Mouse (Mus musculus): Measurements from ENCODE around the gene Ctc1.
"Not testable (repeated sequence)": the region's sequence is repeated elsewhere in the genome, so short reads cannot be mapped to it uniquely, and the experiment has no call there.

The Ctc1 gene

GRCm38 (mm10) chr11:69015644-69016441 is at the start of gene Ctc1:
Ctc1 (plus strand) TSS chr11:69015911.
- peak; percentile 84 for DNase-seq (ENCODE audit: low spot score)

GRCm38 (mm10) chr11:68966554-68966953 is 49.2 kb upstream of the Ctc1 start:
- DNase-seq (ENCODE audit: low spot score), result no peak

- DNase-seq (ENCODE audit: low spot score), result peak; percentile 87
Observed at GRCm38 (mm10) chr11:68967337-68968282, 48.1 kb upstream of the Ctc1 start, which contains the start of gene Slc25a35. Slc25a35 (plus strand) TSS chr11:68968131.

GRCm38 (mm10) chr11:68968752-68969151 is 47.0 kb upstream of the Ctc1 start:
- DNase-seq (ENCODE audit: low spot score), result no peak

DNA sequence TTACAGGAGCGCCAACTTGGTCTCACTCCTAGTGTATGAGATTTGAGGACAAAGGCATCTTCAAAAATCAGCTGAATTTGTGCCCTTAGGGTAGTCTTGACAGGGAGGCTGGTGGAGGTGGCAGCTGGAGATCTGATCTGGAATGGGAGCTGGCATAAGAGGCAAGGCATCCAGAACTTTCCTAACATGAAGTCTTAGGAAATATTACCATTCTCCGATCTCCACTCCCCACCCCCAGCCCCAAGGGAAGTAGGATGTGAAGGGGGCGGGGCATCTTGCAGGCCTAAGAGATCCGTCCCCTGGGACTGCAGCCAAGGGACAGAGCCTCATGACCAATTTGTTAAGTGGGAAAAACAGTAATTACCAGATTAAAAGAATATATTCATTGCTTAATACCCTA is 45.5 kb upstream of the Ctc1 start:
- DNase-seq (ENCODE audit: low spot score), result no peak

GRCm38 (mm10) chr11:68973250-68974058 is 42.3 kb upstream of the Ctc1 start:
- peak; percentile 68 for DNase-seq (ENCODE audit: low spot score)

DNA sequence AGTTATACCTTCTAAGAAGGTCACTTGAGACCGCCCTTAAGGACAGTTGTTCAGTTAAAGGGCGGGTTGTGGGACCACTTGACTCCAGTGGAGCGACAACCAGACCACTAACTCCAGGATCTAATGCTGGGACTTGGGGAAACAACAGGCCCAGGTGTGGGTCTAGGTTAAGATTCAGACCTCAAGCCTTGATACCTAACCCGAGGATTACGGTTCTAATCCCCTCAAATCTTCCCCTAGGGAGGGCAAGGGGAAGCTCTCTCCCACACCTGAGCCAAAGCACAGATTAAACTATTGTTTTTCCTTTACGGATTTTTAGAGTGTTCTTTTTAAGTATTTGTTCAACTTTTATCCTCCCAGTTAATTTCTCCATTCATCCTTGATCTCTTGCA is 41.7 kb upstream of the Ctc1 start:
- no peak for DNase-seq (ENCODE audit: low spot score)

DNA sequence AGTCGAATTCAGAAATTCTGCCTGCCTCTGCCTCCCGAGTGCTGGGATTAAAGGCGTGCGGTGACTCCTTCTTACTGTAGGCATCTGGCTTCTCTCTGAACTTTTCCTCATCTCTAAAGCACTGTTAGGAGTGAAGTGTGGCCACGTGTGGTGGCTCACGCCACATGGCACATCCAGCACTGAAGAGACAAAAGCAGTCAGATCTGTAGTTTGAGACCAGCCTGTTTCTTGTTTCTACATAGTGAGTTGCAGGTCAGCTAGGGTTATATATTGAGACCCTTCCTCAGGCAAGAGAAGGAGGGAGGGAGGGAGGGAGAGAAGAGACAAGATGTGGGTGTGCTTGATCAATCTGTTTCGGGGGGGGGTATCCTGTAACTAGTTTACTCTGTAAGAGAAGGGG is 40.6 kb upstream of the Ctc1 start, which contains the start of gene Rangrf:
Rangrf (minus strand) TSS at position 101 of the 400 bp plus-strand sequence.
- no peak for DNase-seq (ENCODE audit: low spot score)

DNA sequence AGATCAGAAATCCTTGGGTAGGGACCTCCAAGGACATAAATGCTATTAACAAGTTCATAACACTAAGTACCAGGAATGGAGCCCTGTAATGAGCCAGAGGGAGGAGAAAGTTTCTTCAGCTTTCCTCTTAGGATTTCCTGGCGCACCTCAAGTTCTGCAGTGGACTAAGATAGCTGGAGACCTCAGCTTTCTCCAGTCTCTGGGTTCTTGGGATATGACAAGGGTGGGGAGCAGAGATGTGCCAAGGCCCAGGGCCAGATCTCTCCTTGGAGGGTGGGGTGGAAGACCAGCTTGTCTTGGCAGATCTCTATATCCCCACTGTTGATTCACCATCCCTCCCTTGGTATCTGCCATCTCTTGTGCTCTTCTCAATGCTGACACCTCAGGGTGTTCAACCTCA is 40.1 kb upstream of the Ctc1 start:
- no peak for DNase-seq (ENCODE audit: low spot score)

GRCm38 (mm10) chr11:68979320-68979733 is 36.4 kb upstream of the Ctc1 start:
- no peak for DNase-seq (ENCODE audit: low spot score)

- no peak for DNase-seq (ENCODE audit: low spot score)
Observed at GRCm38 (mm10) chr11:68980919-68981318, 34.8 kb upstream of the Ctc1 start.

- DNase-seq (ENCODE audit: low spot score), result peak; percentile 48
Observed at GRCm38 (mm10) chr11:68982639-68983369, 32.9 kb upstream of the Ctc1 start.

DNA sequence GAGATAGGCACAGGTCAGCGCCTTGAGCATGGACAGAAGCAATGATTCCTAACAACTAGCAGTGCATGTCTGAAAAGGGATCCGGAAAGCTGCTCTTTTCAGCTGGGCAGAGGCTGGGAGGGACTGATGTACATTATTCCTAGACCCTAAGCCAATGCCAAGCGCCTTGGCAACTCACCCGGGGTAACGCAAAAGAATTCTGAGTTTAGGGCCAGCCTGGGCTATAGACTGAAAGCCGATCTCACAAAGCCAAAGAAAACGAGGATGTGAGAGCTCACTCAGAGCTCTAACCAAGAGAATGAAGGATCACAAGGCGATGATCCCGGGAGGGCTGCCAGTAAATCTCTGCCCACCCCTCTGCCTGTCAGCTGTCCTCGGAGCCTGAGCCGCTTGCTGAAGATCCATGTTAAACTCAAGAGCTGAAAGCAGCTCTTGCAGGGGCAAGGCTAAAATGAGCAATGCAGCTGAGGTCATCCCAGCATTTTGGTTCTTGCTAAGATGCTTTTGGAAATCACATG is 28.3 kb upstream of the Ctc1 start:
- DNase-seq (ENCODE audit: low spot score), result no peak

GRCm38 (mm10) chr11:68988341-68988740 is 27.4 kb upstream of the Ctc1 start:
- no peak for DNase-seq (ENCODE audit: low spot score)

GRCm38 (mm10) chr11:68993122-68993521 is 22.6 kb upstream of the Ctc1 start:
- no peak for DNase-seq (ENCODE audit: low spot score)

GRCm38 (mm10) chr11:68994377-68994776 is 21.3 kb upstream of the Ctc1 start:
- no peak for DNase-seq (ENCODE audit: low spot score)

DNA sequence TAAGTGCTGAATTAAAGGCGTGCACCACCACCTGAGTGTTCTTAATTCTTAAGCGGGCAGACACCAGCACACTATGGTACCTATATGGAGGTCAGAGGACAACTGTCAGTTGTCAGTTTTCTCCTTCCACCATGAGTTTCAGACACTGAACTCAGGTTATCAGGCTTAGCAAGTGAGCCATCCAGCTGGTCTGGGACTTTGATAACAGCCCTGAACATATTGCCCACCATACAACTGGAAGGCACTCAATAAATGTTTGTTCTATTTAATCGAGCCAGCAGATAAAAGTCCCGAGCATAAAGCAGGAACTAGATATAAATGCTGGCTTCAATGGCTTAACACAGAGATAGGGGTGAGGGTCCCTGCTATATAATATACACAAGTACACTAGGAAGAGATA is 18.6 kb upstream of the Ctc1 start:
- DNase-seq (ENCODE audit: low spot score), result no peak

DNA sequence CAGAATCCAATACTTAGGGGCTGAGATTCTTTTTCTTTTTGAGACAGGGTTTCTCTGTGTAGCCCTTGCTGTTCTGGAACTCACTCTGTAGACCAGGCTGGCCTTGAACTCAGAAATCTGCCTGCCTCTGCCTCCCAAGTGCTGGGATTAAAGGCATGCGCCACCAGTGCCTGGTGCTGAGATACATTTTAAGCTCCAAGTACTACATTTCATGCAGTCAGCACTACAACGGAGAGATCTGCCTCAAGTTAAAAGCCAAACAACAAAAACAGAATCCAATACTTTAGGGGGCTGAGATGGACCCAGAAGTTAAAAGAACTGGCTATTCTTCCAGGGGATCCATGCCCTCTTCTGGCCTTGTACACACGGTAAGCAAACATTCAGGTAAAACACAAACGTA is 12.9 kb upstream of the Ctc1 start:
- DNase-seq (ENCODE audit: low spot score), result not testable (repeated sequence)

DNA sequence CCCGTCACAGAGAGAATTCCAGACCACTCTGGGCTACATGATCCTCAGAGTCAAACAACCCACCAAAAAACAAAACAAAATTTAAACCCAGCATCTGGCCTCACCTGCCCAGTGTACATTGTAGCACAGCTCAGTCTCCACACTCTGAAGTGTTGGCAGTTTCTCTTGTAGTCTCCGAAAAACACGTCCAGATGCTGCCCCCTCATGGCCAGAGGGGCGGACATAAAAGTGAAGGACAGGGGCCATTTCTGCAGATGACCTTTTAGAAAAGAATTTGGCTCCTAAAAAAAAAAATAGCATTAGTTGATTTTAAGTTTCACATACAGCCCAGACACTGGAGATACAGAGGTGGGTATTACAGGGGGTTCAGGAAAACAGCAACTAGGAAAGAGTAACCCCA is 12.1 kb upstream of the Ctc1 start:
- DNase-seq (ENCODE audit: low spot score), result no peak

DNA sequence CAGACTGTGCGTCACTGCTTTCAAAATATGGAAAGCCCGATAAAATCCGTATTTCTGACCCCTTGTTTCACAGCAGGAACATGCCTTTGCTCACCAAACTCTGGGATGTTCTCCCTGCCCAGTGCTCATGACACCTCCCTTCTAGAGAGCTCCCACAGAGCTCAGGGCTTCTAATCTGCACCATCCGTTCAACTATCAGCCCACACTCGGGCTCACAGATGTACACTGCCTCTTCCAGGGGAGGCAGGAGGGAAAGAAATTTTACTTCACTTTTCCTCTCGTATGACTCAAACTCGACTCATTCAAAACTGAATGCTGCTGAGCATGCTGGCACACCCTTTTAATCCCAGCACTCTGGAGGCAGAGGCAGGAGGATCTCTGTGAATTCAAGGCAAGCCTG is 10.5 kb upstream of the Ctc1 start:
- DNase-seq (ENCODE audit: low spot score), result no peak

DNA sequence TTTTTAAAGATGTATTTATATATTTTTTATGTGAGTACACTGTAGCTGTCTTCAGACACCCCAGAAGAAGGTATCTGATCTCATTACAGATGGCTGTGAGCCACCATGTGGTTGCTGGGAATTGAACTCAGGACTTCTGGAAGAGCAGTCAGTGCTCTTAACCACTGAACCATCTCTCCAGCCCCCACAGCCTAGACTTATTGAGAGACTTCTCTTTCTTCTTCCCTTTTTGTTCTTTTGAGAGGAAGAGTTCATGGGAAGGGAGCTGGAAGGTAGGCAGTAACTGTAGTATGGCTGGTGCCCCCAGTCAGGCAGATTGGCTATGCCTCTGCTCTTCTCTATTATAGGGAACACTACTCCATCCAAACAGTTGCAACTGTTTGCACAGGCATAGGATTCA is 9.1 kb upstream of the Ctc1 start:
- not testable (repeated sequence) for DNase-seq (ENCODE audit: low spot score)

Data from left cerebral cortex, adult 11 months (tissue).